Comparison of ENCODE assay signal across 17 mouse cellular contexts in the genomic region with DNA sequence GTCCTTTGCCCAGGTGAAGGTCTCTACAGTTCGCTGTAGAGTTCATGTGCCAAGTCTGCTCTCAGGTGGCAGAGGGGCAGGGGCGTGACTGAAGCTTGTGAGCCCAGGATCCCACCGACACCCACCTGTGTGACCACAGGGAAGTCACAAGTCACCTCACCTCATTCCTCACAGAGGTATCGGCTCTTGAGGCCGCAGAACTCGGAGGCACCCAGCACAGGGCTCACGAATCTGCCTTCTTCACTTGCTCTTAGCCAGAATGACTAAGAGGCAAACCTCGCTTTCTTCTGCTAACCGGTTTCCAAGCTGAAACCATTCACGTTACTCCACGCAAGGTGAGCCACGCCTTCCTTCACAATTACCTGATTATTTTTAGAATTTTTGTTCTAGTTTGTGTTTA. TPM values are rescaled to one million over a fixed set of nuclear protein-coding genes. Genes with fewer than 3 reads are reported as not detected.
A peak's percentile ranks its signal among the peaks of the same experiment; 100 is the strongest.
DNase-seq lines count a peak whose midpoint lies in the region; ATAC-seq and TF ChIP-seq lines count a peak whose summit lies in the region.
"Had no signal": no experiment of that assay in that cellular context is flagged by ENCODE, and none has a peak within 500 bp of the region (broad histone marks: within the 10 kb centered on the region; RNA-seq: fewer than 3 reads in every experiment).

No protein-coding gene starts in this region.

- no peak for TF ChIP-seq EP300 in stomach, postnatal 0 days (optimal IDR thresholded peaks at IDR 0.05)

- ATAC-seq in heart, embryonic 14.5 days (ENCODE audit: insufficient number of reproducible peaks, insufficient read depth, low FRiP score, low read depth) = no peak
- ATAC-seq in lung, embryonic 15.5 days (ENCODE audit: borderline replicate concordance, extremely low read depth, low FRiP score, low TSS enrichment) = no peak
- ATAC-seq in stomach, postnatal 0 days (ENCODE audit: low FRiP score, low TSS enrichment) = peak; percentile 52; the same call in 1 of the 2 replicates
- ATAC-seq in forebrain, embryonic 11.5 days (replicated peaks; ENCODE audit: low FRiP score) = no peak

- peaks cover 42 to 80% of the 10 kb centered on the region in 2 experiments for H3K4me1 ChIP-seq in heart, embryonic 14.5 days (ENCODE audit: control insufficient read depth in 2 of 2, insufficient read depth in 2 of 2, low read length in 2 of 2)
- peaks cover 83% of the 10 kb centered on the region for H3K4me1 ChIP-seq in lung, embryonic 15.5 days
- H3K4me1 ChIP-seq in stomach, postnatal 0 days (replicated peaks; ENCODE audit: control insufficient read depth, insufficient read depth) = peaks cover 3% of the 10 kb centered on the region
- no peaks in the 10 kb centered on the region for H3K4me1 ChIP-seq in forebrain, embryonic 11.5 days (replicated peaks; ENCODE audit: control insufficient read depth, insufficient read depth, low read length)

- WGBS in heart, embryonic 14.5 days = 43% methylated on average over 12 of the region's 12 CpGs
- WGBS in lung, embryonic 15.5 days = 52% methylated on average over 12 of the region's 12 CpGs
- WGBS in stomach, postnatal 0 days = 64% methylated on average over 12 of the region's 12 CpGs
- 85% methylated on average over 12 of the region's 12 CpGs for WGBS in forebrain, embryonic 11.5 days

- no peak for TF ChIP-seq CTCF in stomach, postnatal 0 days (IDR thresholded peaks at IDR 0.05; ENCODE audit: low read depth)

- intact Hi-C loops in heart, postnatal 36 days (cut with DNase I) = no loop called here

- no peak for DNase-seq in heart, postnatal 36 days
- no peak for DNase-seq in lung, postnatal 25 days (ENCODE audit: low spot score)
- peak; percentile 32 for DNase-seq in induced T-regulatory cell, adult 2 months (ENCODE audit: low read depth)
- DNase-seq in stomach, postnatal 0 days (ENCODE audit: low spot score) = peak; percentile 38
- no peak for DNase-seq in forebrain, embryonic 11.5 days (ENCODE audit: low spot score)
- DNase-seq: adrenal gland, postnatal 36 days; cerebellum, postnatal 10 days; gastrocnemius, postnatal 10 days; kidney, adult 18-20 months; layer of hippocampus, adult 9-11 months; lung, postnatal 14 days; right cerebral cortex, postnatal 4 days had no signal

- H3K36me3 ChIP-seq in heart, embryonic 14.5 days (ENCODE audit: control insufficient read depth, insufficient read depth, low read length) = peaks cover 12% of the 10 kb centered on the region
- H3K36me3 ChIP-seq in lung, embryonic 15.5 days = peaks cover 8% of the 10 kb centered on the region; the same call in 1 of the 2 replicates
- no peaks in the 10 kb centered on the region for H3K36me3 ChIP-seq in stomach, postnatal 0 days (ENCODE audit: control insufficient read depth, insufficient read depth, low read length)
- no peaks in the 10 kb centered on the region; the same call in 1 of the 2 replicates for H3K36me3 ChIP-seq in forebrain, embryonic 11.5 days (ENCODE audit: control insufficient read depth, insufficient read depth, low read length)

- no peaks in the 10 kb centered on the region for H3K9me3 ChIP-seq in heart, embryonic 14.5 days (ENCODE audit: control insufficient read depth, low read length)
- no peaks in the 10 kb centered on the region for H3K9me3 ChIP-seq in lung, embryonic 15.5 days
- H3K9me3 ChIP-seq in stomach, postnatal 0 days (ENCODE audit: control insufficient read depth, low read length) = no peaks in the 10 kb centered on the region
- no peaks in the 10 kb centered on the region for H3K9me3 ChIP-seq in forebrain, embryonic 11.5 days (ENCODE audit: control insufficient read depth, low read length)
- H3K9me3 ChIP-seq: hindbrain, embryonic 12.5 days; limb, embryonic 15.5 days; midbrain, embryonic 10.5 days had no signal

- H3K4me2 ChIP-seq in heart, embryonic 14.5 days (ENCODE audit: low read length) = peak overlapping the region; percentile 48
- peak overlapping the region; percentile 29 for H3K4me2 ChIP-seq in lung, embryonic 15.5 days
- peak overlapping the region; percentile 36 for H3K4me2 ChIP-seq in stomach, postnatal 0 days (replicated peaks; ENCODE audit: low read depth)
- H3K4me2 ChIP-seq in forebrain, embryonic 11.5 days (ENCODE audit: low read depth, low read length, severe bottlenecking) = no peak overlapping the region
- H3K4me2 ChIP-seq: hindbrain, embryonic 12.5 days; limb, embryonic 15.5 days had no signal

- peak overlapping the region; percentile 53 to 85; a peak in 3 of 4 replicates for H3K27ac ChIP-seq in heart, embryonic 14.5 days (replicated peaks in 1 of 2; ENCODE audit: control insufficient read depth in 1 of 2, insufficient read depth in 1 of 2, low read depth in 2 of 2, low read length in 2 of 2)
- peak overlapping the region; percentile 81 for H3K27ac ChIP-seq in lung, embryonic 15.5 days
- peak overlapping the region; percentile 84 for H3K27ac ChIP-seq in stomach, postnatal 0 days (replicated peaks)
- no peak overlapping the region for H3K27ac ChIP-seq in forebrain, embryonic 11.5 days (ENCODE audit: low read depth, low read length)
- H3K27ac ChIP-seq: hindbrain, embryonic 12.5 days; limb, embryonic 15.5 days; midbrain, embryonic 10.5 days had no signal

- H3K9ac ChIP-seq in heart, embryonic 14.5 days (ENCODE audit: low read length) = peak overlapping the region; percentile 38
- H3K9ac ChIP-seq in lung, embryonic 15.5 days = no peak overlapping the region
- 0 out of 2 replicates have a peak overlapping the region, but pooled peaks have one; percentile 31 for H3K9ac ChIP-seq in stomach, postnatal 0 days (ENCODE audit: low read length)
- no peak overlapping the region for H3K9ac ChIP-seq in forebrain, embryonic 11.5 days (ENCODE audit: low read length)
- H3K9ac ChIP-seq: hindbrain, embryonic 12.5 days; limb, embryonic 15.5 days had no signal

- H3K27me3 ChIP-seq in heart, embryonic 14.5 days (ENCODE audit: control insufficient read depth, insufficient read depth, low read length) = no peaks in the 10 kb centered on the region
- H3K27me3 ChIP-seq in lung, embryonic 15.5 days = no peaks in the 10 kb centered on the region
- no peaks in the 10 kb centered on the region for H3K27me3 ChIP-seq in stomach, postnatal 0 days (ENCODE audit: control insufficient read depth, insufficient read depth, low read length)
- no peaks in the 10 kb centered on the region for H3K27me3 ChIP-seq in forebrain, embryonic 11.5 days (ENCODE audit: control insufficient read depth, insufficient read depth, low read length)
- H3K27me3 ChIP-seq: hindbrain, embryonic 12.5 days; limb, embryonic 15.5 days had no signal

- no peak overlapping the region for H3K4me3 ChIP-seq in heart, embryonic 14.5 days (ENCODE audit: control insufficient read depth in 1 of 2, insufficient read depth in 1 of 2, low read depth in 1 of 2, low read length in 2 of 2)
- no peak overlapping the region for H3K4me3 ChIP-seq in lung, embryonic 15.5 days
- H3K4me3 ChIP-seq in stomach, postnatal 0 days (ENCODE audit: low read depth, low read length) = no peak overlapping the region
- no peak overlapping the region for H3K4me3 ChIP-seq in forebrain, embryonic 11.5 days (ENCODE audit: low read depth, low read length)
- H3K4me3 ChIP-seq: hindbrain, embryonic 12.5 days; limb, embryonic 15.5 days; midbrain, embryonic 10.5 days had no signal

RNA-seq across cellular contexts. Expression of gene Lamc1, which starts 11.2 kb away (rescaled TPM):
- polyA plus RNA-seq in heart, embryonic 14.5 days (2014; fragmentation: Nextera tagmentation; extraction: Ambion mirVana) = 133 and 138 TPM in 2 replicates
- total RNA-seq in heart, postnatal 36 days (2021) = 100 to 1,000 TPM; 139 to 176 TPM
- polyA plus RNA-seq in lung, embryonic 15.5 days (2015; fragmentation: Nextera tagmentation; extraction: Ambion mirVana) = 120 and 122 TPM in 2 replicates
- 41.6 and 41.8 TPM in 2 replicates for polyA plus RNA-seq in stomach, postnatal 0 days (2015; fragmentation: Nextera tagmentation; extraction: Ambion mirVana)
- 31.4 and 31.5 TPM in 2 replicates for polyA plus RNA-seq in forebrain, embryonic 11.5 days (2014; fragmentation: Nextera tagmentation; extraction: Ambion mirVana)

Comparison
In these comparisons a context has a peak if more than half of its experiments do, and no peak if none do; other contexts are left out.
1. H3K9ac ChIP-seq: peak in heart, embryonic 14.5 days (single experiment) and stomach, postnatal 0 days (single experiment); none in lung, embryonic 15.5 days (single experiment) and forebrain, embryonic 11.5 days (single experiment).
2. DNase-seq: peak in induced T-regulatory cell, adult 2 months (single experiment) and stomach, postnatal 0 days (single experiment); none in heart, postnatal 36 days (0 of 2), lung, postnatal 25 days (single experiment) and forebrain, embryonic 11.5 days (single experiment).